Mouse (Mus musculus): ENCODE measurements around the gene Taldo1. TPM values are rescaled to one million over a fixed set of nuclear protein-coding genes. Genes with fewer than 3 reads are reported as not detected.
"Not testable (repeated sequence)": the region's sequence is repeated elsewhere in the genome, so short reads cannot be mapped to it uniquely, and the experiment has no call there.

The Taldo1 gene
- total RNA-seq, 2 experiments from 2014 or later, result 122 to 125 TPM

DNA sequence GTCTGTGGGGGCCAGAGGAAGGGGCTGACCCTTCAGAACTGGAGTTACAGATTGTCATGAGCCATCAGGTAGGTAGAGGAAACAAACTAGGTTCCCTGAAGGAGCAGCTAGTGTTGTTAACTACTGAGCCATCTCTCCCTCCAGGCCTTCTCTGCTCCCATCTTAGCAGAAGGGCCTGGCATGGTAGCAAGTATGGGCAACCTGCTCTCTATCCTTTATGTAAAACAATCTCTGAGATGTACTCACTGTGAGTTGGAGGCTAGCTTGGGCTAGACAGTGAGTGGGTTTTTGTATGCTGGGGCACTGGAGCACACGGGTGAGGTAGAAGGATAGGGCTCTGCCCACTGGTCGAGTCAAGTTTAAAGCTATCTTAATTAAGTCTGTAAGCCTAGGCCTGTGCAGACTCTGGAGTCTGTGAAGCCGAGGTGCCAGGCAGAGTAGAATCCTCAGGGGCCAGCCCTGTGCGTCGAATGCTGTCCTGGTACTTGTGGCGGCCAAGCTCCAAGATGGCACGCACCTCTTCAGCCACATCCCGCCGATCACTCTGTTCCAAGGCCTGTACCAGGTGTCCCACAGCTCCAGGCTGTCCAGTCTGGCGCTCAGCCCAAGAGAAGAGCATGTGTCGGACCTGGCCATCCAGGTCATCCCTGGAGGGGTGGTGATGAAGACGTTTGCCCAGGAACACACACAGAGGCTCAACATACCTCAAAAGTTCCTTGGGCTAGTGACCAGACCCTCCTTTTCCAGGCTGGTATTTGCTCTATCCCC lies 46.4 kb downstream of the Taldo1 start:
- DNase-seq (ENCODE audit: low spot score in 2 of 2), result no peak

DNA sequence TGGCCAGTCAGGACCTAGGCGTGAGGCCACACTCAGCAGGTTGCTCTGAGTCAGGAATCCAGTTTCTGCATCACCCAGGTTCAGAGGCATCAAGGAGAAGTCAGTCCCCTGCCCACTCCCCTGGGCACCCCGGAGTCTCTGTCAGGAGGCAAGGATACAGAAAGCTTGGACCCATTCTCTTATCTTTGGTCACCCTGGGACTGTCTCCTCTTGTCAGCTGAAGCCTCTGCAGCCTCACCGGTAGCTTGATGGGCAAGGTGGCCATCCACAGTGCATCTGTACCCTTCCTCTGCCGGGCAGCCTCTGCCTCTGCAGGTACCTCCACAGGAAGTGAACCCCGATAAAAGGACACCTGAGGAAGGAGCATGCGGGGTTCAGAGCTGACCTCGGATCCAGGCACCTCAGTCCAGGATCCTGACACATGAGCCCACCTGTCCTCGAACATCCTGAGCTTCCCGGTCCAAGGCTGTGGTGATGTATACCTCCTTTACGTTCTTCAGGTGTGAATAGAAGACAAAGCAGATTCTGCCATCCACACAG lies 47.2 kb downstream of the Taldo1 start:
- DNase-seq (ENCODE audit: low spot score in 2 of 2), result no peak

DNA sequence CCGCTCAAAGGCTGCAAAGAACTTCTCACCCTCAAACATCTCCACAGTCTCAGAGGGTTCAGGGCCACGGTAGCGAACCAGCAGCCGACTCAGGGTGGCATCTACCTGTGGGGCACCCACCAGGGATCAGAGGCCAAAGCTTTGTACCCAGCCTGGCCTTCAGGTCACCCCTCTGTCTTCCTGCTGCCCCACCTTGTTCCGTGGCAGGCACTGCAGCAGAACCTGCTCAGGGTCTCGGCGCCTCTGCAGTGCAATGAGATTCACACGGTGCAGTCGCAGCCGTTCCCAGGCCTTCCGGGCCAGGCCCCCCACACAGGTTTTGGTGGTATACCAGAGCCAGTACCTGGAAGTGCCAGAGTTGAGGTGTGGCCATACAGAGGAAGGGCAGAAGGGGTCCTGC lies 47.8 kb downstream of the Taldo1 start:
- no peak for DNase-seq (ENCODE audit: low spot score in 2 of 2)

DNA sequence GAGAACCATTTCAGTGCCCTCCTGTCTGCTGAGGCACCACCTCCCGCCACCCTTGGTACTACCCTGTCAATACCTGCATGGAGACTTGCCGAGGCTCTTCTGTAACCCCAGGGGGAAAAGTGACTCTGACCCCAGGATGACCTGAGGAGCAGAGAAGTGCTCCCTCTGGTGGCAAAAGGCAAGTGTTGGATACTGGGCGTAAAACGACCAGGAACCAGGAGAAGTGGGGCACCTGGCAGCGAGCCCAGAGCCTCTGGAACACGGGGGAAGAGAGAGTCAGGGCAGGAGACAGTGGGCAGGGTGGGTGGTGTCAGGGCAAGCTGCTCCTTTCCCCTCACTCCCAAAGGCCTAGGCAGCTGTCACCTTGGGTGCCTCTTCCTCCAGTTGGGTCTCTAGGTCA lies 48.6 kb downstream of the Taldo1 start:
- no peak for DNase-seq (ENCODE audit: low spot score in 2 of 2)

DNA sequence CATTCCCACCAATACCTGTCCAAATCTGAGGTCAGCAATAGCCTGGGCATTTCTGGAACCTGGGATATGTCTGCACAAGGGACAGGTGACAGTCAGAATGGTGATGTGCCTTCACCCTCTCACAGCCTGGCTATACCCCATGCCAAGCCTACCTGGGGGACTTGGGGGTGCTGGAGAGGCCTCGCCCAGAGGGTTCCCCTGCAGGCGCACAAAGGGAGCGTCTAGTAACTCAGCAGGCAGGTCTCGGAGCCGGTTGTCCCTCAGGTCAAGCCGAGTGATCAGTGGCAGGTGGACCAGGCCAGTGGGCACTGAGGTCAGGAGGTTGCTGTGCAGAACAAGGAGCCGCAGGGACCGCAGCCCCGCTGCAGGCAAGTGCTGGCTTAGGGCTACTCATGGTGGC lies 49.5 kb downstream of the Taldo1 start:
- DNase-seq (ENCODE audit: low spot score in 2 of 2), result no peak

DNA sequence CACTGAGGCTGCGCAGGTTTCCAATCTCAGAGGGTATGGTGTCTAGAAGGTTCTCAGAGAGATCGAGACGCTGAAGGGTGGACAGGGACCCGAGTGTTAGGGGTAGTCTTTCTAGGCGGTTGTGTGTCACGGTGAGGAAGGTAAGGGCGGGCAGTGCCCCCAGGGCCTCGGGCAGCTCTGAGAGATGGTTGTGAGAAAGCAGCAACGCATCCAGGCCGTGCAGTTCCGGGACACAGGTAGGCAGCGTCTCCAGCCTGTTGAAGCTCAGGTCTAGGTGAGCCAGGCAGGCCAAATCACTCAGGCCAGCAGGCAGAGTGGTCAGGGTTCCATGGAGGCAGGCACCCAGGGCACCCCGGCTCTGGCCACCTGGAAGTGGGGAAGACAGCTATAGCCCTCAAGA lies 50.2 kb downstream of the Taldo1 start:
- DNase-seq (ENCODE audit: low spot score in 2 of 2), result no peak

DNA sequence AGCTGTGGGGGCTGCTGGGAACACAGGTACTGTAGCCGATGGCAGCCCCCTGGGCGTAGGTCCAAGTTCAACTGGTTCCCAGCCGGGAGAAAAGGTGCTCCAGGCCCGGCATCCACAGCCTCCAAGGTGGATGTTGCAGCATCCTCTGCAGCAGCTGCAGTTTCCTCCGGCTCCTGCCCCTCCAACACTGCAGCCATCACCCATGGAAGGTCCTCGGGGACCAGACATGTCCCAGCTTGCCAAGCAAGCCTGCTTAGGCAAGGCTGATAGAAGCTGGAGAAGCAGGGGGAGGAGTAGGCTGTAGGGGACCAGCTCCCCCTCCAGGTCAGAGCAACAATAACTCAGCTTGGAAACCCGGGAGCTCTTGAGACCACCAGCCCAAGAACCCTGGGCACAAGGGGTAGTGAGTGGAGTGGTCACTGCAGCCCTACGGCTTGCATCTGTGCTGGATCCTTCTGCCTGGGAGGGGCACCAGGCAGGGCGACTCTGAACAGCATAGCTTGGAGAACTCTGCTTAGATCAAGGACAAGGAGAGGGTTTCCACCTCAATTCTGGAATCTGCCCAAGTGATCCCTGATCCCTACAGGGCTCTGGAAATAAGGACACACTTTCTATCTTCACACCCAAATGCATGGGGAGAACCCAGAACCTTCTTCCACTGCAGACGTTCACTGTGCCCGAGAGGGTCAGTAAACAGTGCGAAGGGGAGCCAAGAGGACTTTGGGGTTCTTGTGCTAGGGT lies 51.3 kb downstream of the Taldo1 start:
- DNase-seq (ENCODE audit: low spot score in 2 of 2), result no peak

DNA sequence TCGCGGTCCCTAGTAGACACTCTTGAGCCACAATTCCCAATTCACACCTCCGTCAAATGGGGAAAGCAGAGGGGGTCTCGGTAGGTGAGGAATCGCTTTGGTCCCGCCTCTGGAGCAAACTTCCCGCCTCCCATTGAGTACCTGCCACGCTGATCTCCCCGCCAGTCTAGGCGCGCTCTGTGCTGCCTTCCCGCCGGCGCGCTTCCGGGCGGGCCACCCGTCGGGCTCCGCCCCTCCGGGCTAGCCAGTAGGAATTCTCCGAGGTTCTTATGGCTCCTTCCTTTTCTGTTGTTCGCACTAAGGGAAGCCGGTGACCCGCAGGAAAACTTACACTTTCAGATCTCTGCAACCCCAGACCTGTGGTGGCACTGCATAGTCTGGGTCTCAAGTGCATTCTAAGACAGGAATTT lies 51.8 kb downstream of the Taldo1 start, which contains the start of gene Pidd1:
Pidd1 (minus strand) TSS at position 198 of the 410 bp plus-strand sequence.
- no peak for DNase-seq (ENCODE audit: low spot score in 2 of 2)

DNA sequence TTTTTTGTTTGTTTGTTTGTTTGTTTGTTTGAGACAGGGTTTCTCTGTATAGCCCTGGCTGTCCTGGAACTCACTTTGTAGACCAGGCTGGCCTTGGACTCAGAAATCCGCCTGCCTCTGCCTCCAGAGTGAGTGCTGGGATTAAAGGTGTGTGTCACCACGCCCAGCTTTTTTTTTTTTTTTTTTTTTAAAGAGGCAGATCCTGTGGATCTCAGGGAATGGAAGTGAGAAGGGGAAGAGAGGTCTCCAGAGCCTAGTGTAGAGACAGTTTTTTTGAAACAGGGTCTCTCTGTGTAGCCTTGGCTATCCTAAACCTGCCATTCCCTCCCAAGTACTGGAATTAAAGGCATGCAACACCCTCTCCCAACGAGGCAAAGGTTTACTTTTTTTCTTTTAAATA lies 54.4 kb downstream of the Taldo1 start:
- not testable (repeated sequence) for DNase-seq (ENCODE audit: low spot score in 2 of 2)

DNA sequence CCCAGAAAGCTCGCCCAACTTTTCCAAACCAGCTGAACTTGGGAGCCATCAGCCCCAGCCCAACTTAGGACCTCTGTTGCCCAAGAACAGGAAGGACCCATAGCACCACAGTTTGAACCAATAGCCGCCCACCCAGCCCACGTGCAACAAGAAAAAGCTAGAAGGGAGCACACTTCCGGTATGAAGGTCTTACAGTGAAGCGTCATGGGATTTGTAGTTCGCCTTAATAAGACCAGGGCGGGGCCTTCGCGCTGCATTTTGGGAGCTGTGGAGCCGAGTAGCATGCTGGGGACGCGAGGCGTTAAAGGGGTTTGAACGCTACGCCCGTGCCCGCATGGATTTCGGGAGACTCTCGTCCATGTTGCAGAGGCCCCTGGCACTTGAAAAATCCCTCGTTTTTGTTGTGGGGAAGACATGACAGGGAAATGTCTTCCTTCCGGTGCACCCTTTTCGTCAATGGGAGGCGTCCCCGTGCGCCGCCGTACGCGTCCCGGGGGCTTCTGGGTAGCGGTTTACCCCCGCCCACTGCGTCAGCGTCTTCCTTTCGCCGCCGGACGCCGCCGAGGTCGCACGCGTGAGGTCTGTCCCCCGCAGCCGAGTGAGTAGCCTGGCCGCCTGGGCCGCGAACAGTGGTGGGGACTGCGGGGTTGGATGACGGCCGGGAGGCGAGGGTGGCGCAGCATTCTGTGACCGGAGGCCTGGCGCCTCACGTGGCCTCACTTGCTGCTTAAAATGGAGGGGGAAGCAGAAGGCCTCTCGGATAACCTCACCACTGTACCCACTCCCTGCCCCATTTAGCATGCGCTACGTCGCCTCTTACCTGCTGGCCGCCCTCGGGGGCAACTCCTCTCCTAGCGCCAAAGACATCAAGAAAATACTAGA lies 55.4 kb downstream of the Taldo1 start, which contains the start of gene Rplp2:
Rplp2 (plus strand) TSS at position 261 of the 882 bp plus-strand sequence.
- peak; percentile 95 to 98 for DNase-seq (ENCODE audit: low spot score in 2 of 2)

DNA sequence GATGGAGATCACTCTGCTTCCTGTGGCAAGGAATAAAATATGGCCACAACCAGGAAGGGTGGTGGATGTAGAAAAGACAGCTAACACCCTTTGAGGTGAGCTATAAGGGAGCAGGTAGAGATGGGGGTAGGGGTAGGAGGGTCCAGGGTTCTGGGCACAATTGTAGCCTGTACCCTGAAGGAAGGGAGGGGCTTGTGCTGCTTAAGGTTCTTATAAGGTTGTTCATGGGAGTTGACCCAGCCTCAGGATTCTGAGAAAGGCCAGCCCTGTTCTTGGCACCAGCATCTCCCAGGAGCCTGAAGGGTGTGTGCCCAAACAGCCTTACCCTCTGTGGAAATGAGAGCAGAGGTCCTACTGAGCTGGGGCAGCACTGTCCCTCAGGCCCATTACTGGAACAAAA lies 59.9 kb downstream of the Taldo1 start:
- DNase-seq (ENCODE audit: low spot score in 2 of 2), result no peak

Other genes with a start within 250 kb of the Taldo1 start
- 10 to 100 TPM; 35.5 to 45.9 TPM for gene Rnh1, start 219.3 kb upstream of the Taldo1 start, total RNA-seq (2021)
- gene Hras, start 198.2 kb upstream of the Taldo1 start, total RNA-seq (2021), result 100 to 1,000 TPM; 201 TPM
- gene Lrrc56, start 198.0 kb upstream of the Taldo1 start, total RNA-seq (2021), result 1 to 10 TPM; 4.3 to 4.5 TPM
- gene Lmntd2, start 178.1 kb upstream of the Taldo1 start, total RNA-seq (2021), result not detected
- gene Rassf7, start 176.3 kb upstream of the Taldo1 start, total RNA-seq (2021), result 1 to 10 TPM in 1 of 2 experiments, under 1 TPM in 1; 0.71 to 1.5 TPM
- gene Phrf1, start 163.4 kb upstream of the Taldo1 start, total RNA-seq (2021), result 10 to 100 TPM; 76.9 to 78.8 TPM
- 1 to 10 TPM in 1 of 2 experiments, under 1 TPM in 1; 0.46 to 1.2 TPM for gene Irf7, start 125.7 kb upstream of the Taldo1 start, total RNA-seq (2021)
- gene Cdhr5, start 115.4 kb upstream of the Taldo1 start, total RNA-seq (2021), result not detected
- gene Sct, start 113.1 kb upstream of the Taldo1 start, total RNA-seq (2021), result not detected
- gene Drd4, start 100.2 kb upstream of the Taldo1 start, total RNA-seq (2021), result not detected
- gene Deaf1, start 64.5 kb upstream of the Taldo1 start, total RNA-seq (2021), result 10 to 100 TPM; 66.3 to 79.6 TPM
- 10 to 100 TPM; 29.2 to 30.5 TPM for gene Tmem80, start 64.5 kb upstream of the Taldo1 start, total RNA-seq (2021)
- 1 to 10 TPM; 5.0 to 9.0 TPM for gene Eps8l2, start 53.3 kb upstream of the Taldo1 start, total RNA-seq (2021)
- gene Gatd1, start 21.9 kb downstream of the Taldo1 start, total RNA-seq (2021), result 10 to 100 TPM; 37.7 to 39.9 TPM
- 100 to 1,000 TPM; 265 to 270 TPM for gene Cend1, start 37.3 kb downstream of the Taldo1 start, total RNA-seq (2021)
- gene Slc25a22, start 45.7 kb downstream of the Taldo1 start, total RNA-seq (2021), result 100 to 1,000 TPM; 319 to 320 TPM
- gene Pidd1, start 51.8 kb downstream of the Taldo1 start, total RNA-seq (2021), result 1 to 10 TPM in 1 of 2 experiments, under 1 TPM in 1; 0.69 to 1.1 TPM
- 100 to 1,000 TPM; 557 to 573 TPM for gene Rplp2, start 55.2 kb downstream of the Taldo1 start, total RNA-seq (2021)
- 10 to 100 TPM; 29.9 to 35.6 TPM for gene Pnpla2, start 63.0 kb downstream of the Taldo1 start, total RNA-seq (2021)
- 1 to 10 TPM; 3.3 TPM for gene Cracr2b, start 68.9 kb downstream of the Taldo1 start, total RNA-seq (2021)
- 10 to 100 TPM; 24.2 to 26.0 TPM for gene Cd151, start 75.2 kb downstream of the Taldo1 start, total RNA-seq (2021)
- 10 to 100 TPM; 39.2 to 42.8 TPM for gene Polr2l, start 82.9 kb downstream of the Taldo1 start, total RNA-seq (2021)
- 10 to 100 TPM; 11.3 to 11.7 TPM for gene Tspan4, start 83.0 kb downstream of the Taldo1 start, total RNA-seq (2021)
- 10 to 100 TPM; 72.6 to 76.2 TPM for gene Chid1, start 147.7 kb downstream of the Taldo1 start, total RNA-seq (2021)
- 100 to 1,000 TPM; 233 to 238 TPM for gene Ap2a2, start 170.0 kb downstream of the Taldo1 start, total RNA-seq (2021)